Mouse (Mus musculus) spleen, adult 2 months (tissue): Measurements from ENCODE around the gene Slc27a1.

Source experiments
- CTCF ChIP-seq: fragments of 200-500 bp; IDR thresholded peaks from 2 replicates; pipeline ENCODE4 v1.5.1; 2011; ENCODE audit warnings: mild to moderate bottlenecking, inconsistent platforms; ENCODE audit not compliant: insufficient read depth, insufficient read length, insufficient replicate concordance; ENCODE audit errors: extremely low read depth
- POLR2A ChIP-seq: fragments of 200-500 bp; IDR thresholded peaks from 2 replicates; pipeline ENCODE4 v1.6.1; 2011; ENCODE audit warnings: low read depth, low read length, inconsistent platforms

DNA sequence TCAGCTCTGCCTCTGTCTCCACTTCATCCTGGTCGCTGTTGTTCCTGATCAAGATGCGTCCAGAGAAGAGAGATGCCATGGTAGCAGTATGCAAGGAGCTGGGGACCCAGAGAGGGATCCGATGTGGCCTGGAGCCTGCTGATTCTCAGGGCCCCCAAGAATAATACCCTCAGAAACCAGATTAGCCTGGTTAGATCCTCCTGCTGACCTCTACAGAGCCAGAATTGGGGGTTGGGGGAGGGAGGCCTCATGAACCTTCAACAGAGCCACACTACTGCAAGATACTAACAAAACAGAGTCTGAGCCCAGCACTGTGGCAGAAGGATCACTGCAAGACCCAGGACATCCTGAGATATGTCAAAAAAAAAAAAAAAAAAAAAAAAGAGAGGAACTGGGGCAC is 2.2 kb upstream of the Slc27a1 start, which contains the start of gene Nxnl1:
- TF ChIP-seq CTCF (no peak), POLR2A (no peak)
